Mouse (Mus musculus): ENCODE data around the gene Srgap2.

Gene Srgap2

GRCm38 (mm10) chr1:131526371-131527270 is 531 bp downstream of the Srgap2 start:
- DNase-seq (ENCODE audit: low spot score in 2 of 2), result peak; percentile 59 to 68

- DNase-seq (ENCODE audit: low spot score in 2 of 2), result peak; percentile 48 to 62
Observed at GRCm38 (mm10) chr1:131525586-131526271, 1.4 kb downstream of the Srgap2 start.

- peak; percentile 35 to 47 for DNase-seq (ENCODE audit: low spot score in 2 of 2)
Observed at GRCm38 (mm10) chr1:131525101-131525585, 2.0 kb downstream of the Srgap2 start.

GRCm38 (mm10) chr1:131523794-131524193 is 3.4 kb downstream of the Srgap2 start:
- DNase-seq (ENCODE audit: low spot score in 2 of 2), result no peak

- DNase-seq (ENCODE audit: low spot score in 2 of 2), result no peak
Observed at GRCm38 (mm10) chr1:131516588-131516987, 10.6 kb downstream of the Srgap2 start.

- DNase-seq (ENCODE audit: low spot score in 2 of 2), result no peak
Observed at GRCm38 (mm10) chr1:131514197-131514596, 13.0 kb downstream of the Srgap2 start.

GRCm38 (mm10) chr1:131513136-131513535 is 14.0 kb downstream of the Srgap2 start:
- DNase-seq (ENCODE audit: low spot score in 2 of 2), result no peak

- no peak for DNase-seq (ENCODE audit: low spot score in 2 of 2)
Observed at GRCm38 (mm10) chr1:131511661-131512500, 15.3 kb downstream of the Srgap2 start.

GRCm38 (mm10) chr1:131511131-131511530 is 16.0 kb downstream of the Srgap2 start:
- no peak for DNase-seq (ENCODE audit: low spot score in 2 of 2)

- DNase-seq (ENCODE audit: low spot score in 2 of 2), result no peak
Observed at GRCm38 (mm10) chr1:131501681-131502080, 25.5 kb downstream of the Srgap2 start.

GRCm38 (mm10) chr1:131498231-131498630 is 28.9 kb downstream of the Srgap2 start:
- DNase-seq (ENCODE audit: low spot score in 2 of 2), result no peak

- DNase-seq (ENCODE audit: low spot score in 2 of 2), result peak; percentile 37
Observed at GRCm38 (mm10) chr1:131493966-131494898, 32.9 kb downstream of the Srgap2 start.

GRCm38 (mm10) chr1:131492360-131492759 is 34.8 kb downstream of the Srgap2 start:
- DNase-seq (ENCODE audit: low spot score in 2 of 2), result no peak

GRCm38 (mm10) chr1:131491579-131491978 is 35.6 kb downstream of the Srgap2 start:
- DNase-seq (ENCODE audit: low spot score in 2 of 2), result no peak

- DNase-seq (ENCODE audit: low spot score in 2 of 2), result no peak
Observed at GRCm38 (mm10) chr1:131489312-131489711, 37.8 kb downstream of the Srgap2 start.

- no peak for DNase-seq (ENCODE audit: low spot score in 2 of 2)
Observed at GRCm38 (mm10) chr1:131486094-131486850, 40.9 kb downstream of the Srgap2 start.

- DNase-seq (ENCODE audit: low spot score in 2 of 2), result peak in 1 of 2 experiments; percentile 21
Observed at GRCm38 (mm10) chr1:131482242-131482641, 44.9 kb downstream of the Srgap2 start.

GRCm38 (mm10) chr1:131481391-131481790 is 45.8 kb downstream of the Srgap2 start:
- no peak for DNase-seq (ENCODE audit: low spot score in 2 of 2)

- no peak for DNase-seq (ENCODE audit: low spot score in 2 of 2)
Observed at GRCm38 (mm10) chr1:131478770-131479305, 48.3 kb downstream of the Srgap2 start.

GRCm38 (mm10) chr1:131475306-131475705 is 51.8 kb downstream of the Srgap2 start:
- DNase-seq (ENCODE audit: low spot score in 2 of 2), result no peak
